Mouse (Mus musculus) B cell, adult 2 months (primary cell): ENCODE data around the gene Gm9821.

Experiments used
- DNase-seq, 2 experiments: peaks; one replicate each; pipeline ENCODE4 v3.0.0; 2022

Gm9821 gene

DNA sequence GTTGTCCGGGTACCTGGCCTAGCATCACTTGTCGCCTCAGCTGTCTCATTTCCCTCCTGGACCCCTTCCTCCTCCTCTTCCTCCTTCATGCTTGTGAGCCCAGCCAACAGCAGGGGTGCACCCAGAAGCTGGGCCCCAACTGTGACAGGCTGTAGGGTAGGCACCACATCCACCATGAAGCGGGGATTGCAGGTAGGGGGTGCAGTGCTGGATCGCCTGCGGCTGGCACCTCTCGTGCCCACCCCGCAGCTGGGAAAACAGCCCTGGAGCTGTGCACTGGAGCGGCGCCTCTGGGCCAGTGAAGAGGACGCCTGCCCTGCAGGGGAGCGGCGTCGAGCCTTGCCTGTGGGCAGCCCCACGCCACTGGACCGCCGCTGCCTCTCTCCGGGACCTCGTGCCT is at the start of gene Gm9821:
Gene Gm9821 (plus strand): TSS at position 221 of the 400 bp plus-strand sequence.
- DNase-seq: no peak

- no peak for DNase-seq
Observed at GRCm38 (mm10) chr2:91897968-91898367, 47.5 kb upstream of the Gm9821 start.

GRCm38 (mm10) chr2:91899141-91899540 is 46.4 kb upstream of the Gm9821 start:
- no peak for DNase-seq

GRCm38 (mm10) chr2:91900431-91900830 is 45.1 kb upstream of the Gm9821 start:
- no peak for DNase-seq

GRCm38 (mm10) chr2:91902336-91902735 is 43.2 kb upstream of the Gm9821 start:
- DNase-seq: no peak

DNA sequence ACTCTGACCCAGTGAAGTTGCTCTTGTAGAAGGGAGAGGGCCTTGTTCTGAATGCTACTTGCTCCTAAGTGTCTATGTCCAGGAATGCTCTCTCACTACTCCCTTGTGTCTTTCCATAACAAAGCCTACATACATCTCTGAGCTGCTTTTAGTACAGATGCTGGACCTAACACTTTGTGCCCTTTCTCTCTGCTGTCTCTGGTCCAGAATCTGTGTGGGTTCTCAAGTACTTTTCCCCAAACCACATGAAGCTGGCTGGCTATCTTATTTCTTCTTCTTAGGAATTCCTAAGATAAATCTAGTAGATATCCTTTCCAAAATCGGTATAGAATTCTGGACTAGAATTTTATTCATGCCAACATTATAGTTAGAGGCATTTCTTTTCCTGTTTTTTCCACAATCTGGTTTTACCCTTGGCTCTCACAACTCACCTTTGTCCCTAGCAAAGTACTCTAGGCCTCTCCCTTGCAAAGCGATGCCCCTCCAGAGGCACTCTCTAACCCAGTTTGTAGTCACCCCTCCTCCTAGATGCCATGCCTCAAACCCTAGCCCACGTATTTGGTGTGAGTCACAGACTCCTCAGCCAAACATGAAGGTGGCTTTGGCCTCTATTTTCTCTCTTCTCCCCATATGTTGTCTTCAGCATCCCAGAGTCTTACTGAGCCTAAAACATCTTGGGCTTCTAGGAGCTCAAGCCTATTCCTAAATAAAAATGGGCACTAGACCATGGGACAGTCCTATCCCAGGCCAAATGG is 42.2 kb upstream of the Gm9821 start:
- DNase-seq: no peak

GRCm38 (mm10) chr2:91904618-91905307 is 40.7 kb upstream of the Gm9821 start:
- no peak for DNase-seq

GRCm38 (mm10) chr2:91906141-91906540 is 39.4 kb upstream of the Gm9821 start:
- no peak for DNase-seq

DNA sequence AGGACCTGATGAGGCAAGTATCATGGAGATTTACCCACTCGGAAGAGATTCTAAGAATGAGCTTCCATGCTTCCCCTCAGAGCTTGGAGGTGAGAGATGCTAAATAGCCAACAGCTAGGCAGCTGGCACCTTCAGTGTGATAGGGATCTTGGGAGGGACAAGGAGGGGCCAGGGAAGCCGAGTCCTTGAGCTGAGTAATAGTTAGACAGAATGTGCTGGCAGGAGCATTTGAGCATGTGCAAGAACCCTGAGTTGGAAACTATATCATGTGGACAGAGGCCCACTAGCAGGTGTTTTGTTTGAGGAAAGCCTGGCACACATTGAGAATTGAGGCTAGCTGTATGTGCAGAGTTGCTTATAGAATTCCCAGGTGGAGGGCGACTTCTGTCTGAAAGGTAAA is 32.9 kb upstream of the Gm9821 start:
- no peak for DNase-seq

GRCm38 (mm10) chr2:91913328-91914110 is 32.0 kb upstream of the Gm9821 start:
- no peak for DNase-seq

GRCm38 (mm10) chr2:91916346-91916977 is 29.0 kb upstream of the Gm9821 start:
- DNase-seq: no peak

DNA sequence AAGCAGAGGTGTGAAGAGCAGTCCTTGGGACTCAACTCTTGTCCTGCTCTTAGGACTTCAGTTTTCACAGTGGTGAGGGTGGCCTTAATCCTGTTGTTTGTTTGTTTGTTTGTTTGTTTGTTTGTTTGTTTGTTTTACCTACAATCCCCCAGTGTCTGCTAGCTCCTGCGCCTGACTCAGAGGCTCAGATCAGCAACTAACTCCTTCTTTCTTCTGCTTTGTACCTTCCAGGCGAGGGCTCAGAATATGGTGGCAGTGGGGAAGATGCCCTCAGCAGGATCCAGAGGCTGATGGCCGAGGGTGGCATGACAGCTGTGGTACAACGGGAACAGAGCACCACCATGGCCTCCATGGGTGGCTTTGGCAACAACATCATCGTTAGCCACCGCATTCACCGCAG is 28.4 kb upstream of the Gm9821 start:
- no peak for DNase-seq

GRCm38 (mm10) chr2:91920130-91920529 is 25.4 kb upstream of the Gm9821 start:
- no peak for DNase-seq

DNA sequence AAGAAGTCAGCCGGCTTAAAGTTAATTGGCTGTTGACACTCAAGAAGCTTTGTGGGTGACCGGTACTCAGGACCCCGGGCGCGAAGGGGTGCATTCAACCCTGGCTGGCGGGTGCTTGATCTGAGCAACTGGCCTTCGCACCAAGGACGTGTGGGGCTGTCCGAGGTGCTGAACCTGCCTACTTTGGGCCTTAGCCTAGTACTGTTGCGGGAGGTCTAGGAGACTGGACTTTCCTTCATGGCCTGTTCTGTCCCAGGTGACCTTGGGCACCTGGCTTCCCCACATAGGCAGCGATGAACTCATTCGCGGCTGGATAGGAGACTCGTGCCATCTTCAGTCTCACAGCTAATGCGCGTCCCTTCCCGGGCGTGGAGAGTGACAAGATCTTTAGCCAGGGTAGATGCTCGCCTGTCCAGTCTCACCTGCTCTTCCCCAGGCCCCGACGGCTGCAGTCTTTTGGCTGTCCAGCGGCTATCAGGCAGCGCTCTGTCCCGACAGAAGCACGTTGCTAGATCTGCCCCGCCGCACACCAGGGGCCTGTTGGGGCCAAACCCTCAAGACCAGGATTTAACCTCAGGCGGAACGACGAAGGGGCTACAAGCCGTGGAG is 24.2 kb upstream of the Gm9821 start:
- DNase-seq: peak; percentile 71 to 73

GRCm38 (mm10) chr2:91921790-91922570 is 23.5 kb upstream of the Gm9821 start:
- peak; percentile 67 for DNase-seq

DNA sequence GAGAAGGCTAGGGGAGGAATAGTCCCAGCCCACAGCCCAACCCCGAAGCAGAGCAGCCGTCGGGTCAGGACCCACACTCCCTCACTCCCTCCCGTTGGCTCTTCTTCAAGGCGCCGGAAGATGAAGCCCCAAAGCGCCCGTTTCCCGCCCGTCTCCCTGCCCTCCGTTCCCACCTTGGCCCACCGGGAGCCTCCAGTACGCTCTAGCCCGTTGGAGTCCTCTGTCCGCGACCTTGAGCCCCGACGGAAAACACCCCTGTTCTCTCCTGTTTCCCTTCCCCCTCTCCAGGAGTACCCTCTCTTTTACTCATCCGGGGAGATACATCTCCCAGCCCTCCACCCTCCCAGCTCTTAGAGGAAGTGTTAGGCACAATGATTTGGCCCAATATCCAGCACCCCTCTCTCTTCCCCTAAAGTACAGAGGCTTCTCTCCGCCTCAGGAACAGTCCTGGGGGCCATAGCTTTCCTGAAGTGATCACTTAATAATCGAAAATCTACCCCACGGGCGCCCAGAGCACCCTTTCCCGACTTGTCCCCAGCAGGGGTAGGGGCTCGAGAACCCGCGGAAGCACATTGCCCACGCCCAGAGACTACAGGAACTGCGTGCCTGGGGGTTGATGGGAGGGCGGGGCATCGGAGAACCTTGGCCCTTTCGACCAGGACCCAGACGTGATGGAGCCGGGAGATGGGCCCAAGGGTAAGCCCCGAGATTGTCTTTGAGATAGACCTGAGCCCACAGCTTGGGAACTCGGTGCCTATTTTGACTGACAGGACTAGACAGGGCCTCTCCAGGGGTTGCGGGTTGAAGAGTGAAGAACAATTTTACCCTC is 22.7 kb upstream of the Gm9821 start:
- DNase-seq: peak in 1 of 2 experiments; percentile 27

DNA sequence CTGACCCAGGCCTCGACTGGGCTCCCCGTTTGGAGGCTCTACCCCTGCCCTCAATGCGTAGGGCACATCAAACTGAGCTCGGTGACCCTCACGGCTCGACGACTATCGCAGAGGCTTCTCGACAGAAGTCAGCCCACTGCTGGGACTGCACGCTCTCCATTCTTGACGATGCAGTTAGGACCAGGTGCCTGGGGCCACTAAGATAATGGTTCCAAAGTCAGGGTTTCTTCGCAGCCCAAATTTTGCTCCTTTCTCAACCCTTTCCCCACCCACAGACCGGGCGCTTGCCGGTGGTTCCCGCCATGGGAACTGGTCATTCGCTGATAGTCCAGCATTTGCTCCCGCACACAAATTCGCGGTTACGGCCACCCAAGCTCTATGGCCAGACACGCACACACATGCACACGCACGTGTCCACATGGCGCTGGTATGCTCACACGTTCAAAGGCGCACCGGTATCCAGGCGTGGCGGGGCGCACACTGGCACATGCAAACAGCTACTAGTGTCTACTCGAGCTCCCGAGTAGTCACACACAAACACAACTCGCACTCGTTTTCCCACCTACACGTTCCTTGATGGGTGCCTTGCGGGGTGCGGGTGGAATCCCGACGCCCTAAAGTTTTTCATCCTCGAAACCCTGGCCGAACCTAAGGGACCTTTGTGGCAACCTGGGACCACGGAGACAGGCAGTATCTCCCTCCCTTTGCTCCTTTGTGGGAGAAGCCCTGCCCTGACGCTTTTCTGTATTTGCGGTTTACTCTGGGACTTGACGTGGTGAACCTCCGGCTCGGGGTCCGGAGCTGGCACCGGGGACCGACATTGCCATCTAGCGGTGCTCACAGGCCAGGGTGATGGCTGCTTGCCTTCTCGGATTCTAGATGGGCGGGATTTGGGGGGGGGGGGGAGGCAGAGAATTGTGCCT is 21.8 kb upstream of the Gm9821 start:
- DNase-seq: peak; percentile 73

GRCm38 (mm10) chr2:91924726-91925125 is 20.8 kb upstream of the Gm9821 start:
- no peak for DNase-seq

DNA sequence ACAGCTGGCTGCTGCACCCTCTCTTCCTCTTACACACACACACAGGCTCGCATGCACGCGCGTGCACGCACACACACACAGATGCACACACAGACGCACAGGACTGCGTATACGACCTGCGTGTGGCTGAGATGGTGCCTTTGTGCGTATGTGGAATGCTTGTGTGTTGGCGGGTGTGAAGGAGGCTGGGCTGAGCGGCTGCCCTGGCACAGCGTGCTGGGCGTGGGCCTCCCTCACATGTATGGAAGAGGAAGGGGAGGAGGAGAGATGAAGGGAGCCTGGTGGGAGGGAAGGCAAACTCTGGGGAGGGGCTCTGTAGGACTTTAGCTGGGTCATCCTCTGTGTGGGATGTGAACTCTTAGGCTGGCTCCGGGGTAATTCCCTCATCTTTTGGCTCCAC is 20.1 kb upstream of the Gm9821 start:
- no peak for DNase-seq

GRCm38 (mm10) chr2:91926949-91927348 is 18.6 kb upstream of the Gm9821 start, which contains the start of gene Chrm4:
Gene Chrm4 (plus strand): TSS chr2:91927249.
- no peak for DNase-seq
